Mouse (Mus musculus): ENCODE results near the gene CN725425.

Gene CN725425

DNA sequence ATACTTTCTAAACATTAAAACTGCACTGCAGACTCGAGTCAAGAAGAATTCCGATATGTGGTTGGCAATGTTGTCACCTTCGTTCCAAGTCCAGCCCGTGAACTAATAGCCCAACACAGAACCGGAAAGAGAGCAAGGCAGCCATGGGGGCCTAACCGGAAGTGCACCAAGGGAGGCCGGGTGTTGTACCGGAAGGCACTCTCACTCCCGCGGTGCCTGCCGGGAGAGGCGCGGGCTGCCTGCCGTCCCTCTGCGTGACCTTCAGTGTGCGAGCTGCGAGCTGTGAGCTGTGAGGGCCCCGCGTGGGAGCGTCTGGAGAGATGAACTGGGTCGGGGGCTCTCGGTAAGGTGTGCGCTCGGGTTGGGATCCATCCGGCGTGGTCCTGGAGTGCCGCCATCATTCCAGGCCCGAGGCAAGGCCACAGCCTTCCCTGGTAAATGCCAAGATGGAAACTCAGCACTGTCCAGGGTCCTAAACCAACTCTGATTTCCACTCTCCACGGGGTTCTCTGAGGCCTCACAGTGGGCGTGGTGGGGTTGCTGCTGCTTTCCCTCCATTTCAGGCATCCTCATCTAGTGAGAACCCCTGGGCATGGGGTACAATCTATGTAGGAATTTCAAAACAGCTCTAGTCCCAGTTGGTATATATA, at the start of gene CN725425:
TSS of gene CN725425 (plus strand) at position 239 of the 650 bp plus-strand sequence.
- DNase-seq (ENCODE audit: low read depth, low spot score): no peak

DNA sequence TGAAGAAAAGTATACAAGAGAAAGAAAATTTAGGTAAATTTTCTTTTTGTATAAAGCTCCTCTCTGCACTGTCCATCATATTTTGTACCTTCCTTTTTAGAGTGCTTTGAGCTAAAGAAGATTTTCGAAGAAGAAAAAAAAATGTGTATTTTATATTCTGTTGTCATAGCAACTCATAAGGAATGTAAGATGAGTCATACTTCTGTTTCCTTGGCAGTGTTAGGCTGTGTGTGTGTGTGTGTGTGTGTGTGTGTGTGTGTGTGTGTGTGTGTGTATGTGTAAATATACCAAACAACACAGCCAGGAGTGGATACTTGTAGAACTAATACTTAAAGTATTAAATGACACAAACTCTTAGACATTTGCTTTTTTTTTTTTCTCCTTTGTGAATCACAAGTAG, 46.7 kb upstream of the CN725425 start:
- no peak for DNase-seq (ENCODE audit: low read depth, low spot score)

DNA sequence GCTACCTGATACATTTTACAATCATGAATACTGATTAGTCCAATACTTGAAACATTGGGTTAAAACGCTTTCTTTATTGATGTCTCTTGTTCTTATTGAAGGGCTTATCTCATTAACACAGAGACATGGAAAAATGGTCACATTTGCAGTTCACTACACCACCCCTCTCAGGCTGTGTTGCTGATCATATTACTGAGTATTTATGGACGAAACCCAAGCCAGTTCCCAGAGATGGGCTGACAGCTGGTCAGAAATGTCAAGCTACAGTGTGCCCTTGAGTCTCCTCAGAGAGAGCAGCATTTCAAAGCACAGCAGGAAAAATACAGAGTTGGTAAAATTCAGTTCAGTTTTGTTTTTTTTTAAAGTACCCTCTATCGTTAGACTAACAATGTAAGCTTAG, 46.0 kb upstream of the CN725425 start:
- no peak for DNase-seq (ENCODE audit: low read depth, low spot score)

DNA sequence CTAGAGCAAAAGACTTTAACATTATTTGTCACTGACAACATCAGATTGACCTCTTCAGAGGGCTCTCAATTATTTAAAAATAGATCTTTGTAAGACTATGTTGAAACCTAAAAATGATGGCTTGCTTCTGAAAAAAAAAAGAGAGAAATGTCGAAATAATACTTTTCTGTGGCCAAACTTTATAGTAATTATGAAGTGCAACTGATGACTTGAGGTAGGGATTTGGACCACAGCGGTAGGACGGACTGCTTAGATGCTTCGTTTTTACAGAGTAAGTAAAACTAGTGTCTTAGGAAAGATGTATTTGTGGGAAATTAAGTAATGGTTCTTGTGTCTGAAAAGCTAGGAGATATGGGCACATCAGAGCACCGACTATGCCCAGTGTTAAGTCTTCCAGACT, 38.1 kb upstream of the CN725425 start:
- DNase-seq (ENCODE audit: low read depth, low spot score): no peak

DNA sequence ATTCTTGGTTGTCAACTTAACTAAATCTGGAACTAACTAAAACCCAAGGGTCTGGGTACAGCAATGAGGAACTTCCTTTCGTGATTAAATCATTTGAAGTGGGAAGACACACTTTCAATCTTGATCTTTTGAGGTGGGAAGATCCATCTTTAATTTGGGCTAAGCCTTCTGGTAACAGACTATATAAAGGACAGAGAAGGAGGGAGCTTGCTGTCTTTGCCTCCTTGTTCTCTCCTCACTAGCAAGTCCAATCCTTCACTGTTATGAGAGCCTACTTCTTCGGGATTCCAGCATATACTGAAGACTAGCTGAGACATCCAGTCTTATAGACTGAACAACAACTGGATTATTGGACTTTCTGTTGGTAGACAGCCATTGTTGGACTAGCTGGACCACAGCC, 35.8 kb upstream of the CN725425 start:
- DNase-seq (ENCODE audit: low read depth, low spot score): no peak

DNA sequence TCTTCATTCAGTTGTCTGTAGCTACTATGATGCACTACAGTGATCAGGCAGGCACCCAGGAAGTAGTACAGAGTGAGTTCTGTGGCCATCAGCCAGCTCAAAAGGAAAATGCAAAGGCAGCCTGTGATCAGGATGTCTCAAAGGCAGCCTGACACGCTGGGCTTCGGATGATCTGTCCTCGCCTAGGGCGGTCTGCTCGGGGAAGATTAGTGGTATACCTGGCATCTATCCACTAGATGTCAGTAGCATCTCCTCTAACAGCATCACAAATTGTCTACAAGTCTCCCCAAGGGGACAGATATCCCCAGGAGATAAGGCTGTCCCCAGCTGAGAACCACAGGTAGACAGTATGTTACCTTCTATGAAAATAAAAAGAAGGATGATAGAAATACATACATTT, 34.3 kb upstream of the CN725425 start:
- DNase-seq (ENCODE audit: low read depth, low spot score): no peak

DNA sequence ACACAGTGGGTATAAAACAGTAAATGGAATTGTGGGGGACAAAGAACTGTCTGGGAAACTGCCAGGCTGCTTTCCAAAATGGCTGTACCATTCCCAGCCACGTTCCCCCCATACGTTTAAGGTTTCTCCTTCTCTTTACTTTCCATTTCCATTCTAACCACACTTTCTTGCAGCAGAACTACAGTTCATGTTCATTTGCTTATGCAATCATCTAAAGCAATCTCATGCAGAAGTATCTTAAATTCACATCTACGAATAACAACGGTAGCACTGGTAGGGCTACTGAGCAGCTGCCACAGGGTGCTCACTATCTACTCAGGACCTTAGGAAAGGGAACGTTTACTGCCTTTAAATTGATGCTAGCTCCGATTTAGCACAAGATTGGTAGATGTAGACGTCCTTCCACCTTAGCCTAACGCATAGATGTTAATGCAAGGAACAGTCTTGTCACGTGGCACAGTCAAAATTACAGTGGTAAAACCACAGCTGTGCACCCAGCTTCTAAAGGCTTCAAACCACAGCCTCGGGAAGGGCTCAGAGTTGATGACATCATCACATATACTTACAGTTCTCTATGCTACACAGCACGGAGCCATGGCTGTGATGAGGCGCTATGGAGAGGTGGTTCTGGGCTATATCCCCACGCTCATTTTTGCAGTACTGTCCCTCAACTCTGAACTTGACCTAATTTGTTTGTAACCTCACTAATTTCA, 31.3 kb upstream of the CN725425 start:
- DNase-seq (ENCODE audit: low read depth, low spot score): no peak

DNA sequence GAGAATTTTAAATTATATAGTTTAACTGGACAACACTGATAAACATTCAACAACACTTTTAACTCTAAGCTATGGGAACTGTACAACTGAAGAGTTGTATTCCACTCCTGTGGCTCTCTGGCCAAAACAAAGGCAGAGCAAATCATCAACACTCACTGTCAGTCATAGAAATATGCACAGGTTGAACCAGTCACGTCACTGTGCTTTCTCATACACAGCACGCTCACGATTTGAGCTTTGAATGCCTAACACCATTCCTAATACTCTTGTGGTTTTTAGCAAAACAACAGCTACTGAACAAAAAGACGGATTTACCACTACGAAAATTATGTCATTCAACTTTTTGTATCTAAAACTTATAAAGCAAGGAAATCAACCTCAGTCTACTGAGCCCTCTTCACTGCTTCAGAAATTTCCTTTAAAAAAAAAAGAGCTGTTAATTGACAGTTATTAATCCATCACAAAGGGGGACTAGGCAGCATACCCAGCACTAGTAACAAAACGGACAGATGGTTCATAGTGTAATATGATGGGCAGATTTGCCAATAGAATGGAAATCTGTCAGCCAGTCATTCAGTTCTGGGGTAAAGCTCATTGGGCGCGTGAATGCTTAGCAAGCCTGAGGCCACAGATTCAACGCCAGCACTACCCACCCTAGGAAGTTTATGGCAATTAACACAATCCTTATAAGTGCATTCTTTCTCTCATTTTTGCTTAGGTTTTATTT, 28.5 kb upstream of the CN725425 start:
- no peak for DNase-seq (ENCODE audit: low read depth, low spot score)

DNA sequence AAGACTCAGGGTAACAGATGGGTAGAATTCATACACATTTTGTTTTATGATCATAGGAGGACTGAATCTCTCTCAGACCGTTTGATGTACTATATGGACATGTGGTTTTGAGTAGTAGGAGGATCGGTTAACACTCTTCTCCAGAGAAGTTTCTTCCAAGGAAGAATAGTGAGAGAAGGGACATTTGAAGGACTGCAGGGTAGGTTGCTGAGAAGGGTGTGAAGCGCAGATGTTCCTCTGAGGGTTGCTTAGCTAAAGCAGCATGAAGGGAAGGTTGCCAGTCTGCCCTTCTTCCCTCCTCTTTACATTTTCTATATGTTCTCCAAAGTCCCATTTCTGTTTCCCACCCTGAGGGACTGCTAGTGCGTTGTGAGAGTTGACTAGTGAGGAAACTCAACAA, 28.0 kb upstream of the CN725425 start:
- DNase-seq (ENCODE audit: low read depth, low spot score): no peak

DNA sequence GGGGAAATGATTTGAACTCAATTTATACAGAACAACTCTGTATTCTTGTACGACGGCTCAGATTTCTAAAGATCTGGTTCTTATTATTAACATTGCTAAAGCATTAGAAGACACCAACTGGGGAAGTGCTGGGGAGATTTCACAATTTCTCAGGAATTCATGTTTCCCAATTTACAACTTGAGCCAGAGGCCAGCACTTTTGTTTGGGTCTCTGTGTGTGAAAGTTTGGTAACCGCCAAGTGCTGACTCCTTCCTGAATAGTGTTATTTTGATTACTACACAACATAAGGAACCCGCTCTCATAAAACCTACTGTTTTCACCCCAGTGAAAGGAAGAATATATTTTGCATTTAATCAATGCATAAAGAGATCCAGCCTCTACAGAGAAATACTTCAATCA, 27.1 kb upstream of the CN725425 start:
- no peak for DNase-seq (ENCODE audit: low read depth, low spot score)

DNA sequence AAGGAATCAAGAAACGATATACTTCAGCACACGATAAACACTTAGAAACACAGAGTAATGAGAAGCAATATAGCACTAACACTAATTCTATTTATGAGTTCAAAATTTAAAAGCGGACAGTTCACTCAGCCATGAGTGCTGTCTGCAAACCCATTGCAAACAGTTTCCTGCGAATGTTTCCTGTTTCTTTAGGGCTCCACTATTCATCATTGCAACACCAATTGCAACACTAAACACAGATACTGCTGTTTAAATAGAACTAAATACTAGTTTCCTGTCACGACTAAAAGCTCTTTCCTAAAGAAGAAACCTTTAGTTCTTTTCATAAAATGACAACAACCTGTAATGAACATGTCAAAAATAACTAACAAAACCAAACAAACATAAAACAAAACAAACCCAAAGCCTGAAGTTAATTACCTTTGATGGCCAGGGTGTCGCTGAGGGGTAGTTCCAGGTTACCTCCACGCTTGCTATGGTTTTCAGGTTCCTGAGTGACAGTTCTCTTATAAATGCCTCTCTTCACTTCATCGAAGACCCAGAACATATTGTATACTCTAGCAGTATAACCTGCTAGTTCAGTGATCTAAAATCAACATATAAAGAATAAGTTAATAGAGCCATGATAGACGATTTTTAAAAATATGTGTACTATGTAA, 20.5 kb upstream of the CN725425 start:
- no peak for DNase-seq (ENCODE audit: low read depth, low spot score)

DNA sequence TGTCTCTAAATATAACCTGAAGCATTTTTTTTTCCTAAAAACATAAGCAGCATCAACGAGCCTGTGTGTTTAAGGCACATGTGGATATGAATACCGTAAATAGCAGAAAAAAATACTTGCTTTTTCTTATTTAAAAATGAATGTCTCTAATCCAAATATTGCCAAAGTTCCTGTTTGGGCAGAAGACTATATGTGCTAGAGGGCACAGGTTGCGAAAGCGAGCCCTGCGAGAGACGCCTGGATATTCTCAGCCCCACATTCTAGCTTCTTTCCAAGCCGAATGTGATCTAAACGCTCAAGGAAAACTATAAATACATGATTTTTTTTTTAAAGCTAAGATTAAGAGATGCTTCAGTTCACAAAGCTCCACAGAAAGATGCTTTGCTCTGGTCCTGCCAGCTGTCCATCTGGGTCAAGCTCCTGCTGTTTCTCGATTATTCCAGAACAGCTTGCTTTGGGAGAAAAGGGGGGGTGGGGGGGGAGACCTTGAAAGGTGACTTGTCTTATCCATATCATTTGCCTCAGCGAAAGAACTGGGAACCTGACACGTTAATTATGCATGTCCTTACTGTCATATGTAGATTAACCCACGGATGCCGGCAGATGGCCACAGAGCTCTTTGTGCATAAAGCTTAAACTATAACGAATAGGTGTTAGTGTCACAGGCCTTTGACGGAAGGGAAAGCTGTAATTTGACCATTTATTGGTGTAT, 19.2 kb upstream of the CN725425 start:
- no peak for DNase-seq (ENCODE audit: low read depth, low spot score)

DNA sequence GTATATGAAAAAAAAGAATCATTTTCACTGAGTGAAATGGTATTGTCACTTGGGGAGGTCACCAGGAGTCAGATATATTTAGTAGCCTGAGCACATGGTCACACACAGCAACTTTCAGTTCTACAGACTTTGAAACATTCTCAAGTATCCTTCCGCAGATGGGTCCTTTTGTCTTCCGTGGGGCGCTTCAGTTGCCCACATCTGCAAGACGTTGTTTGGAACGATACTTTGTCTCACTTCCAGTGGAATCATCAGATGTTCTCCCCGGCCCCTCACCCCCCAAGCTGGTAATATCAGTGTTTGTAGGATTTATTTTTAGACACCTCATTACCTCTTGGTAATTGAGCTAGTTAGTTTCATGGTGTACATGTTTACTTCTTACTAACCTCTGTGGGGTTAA, 12.9 kb upstream of the CN725425 start:
- no peak for DNase-seq (ENCODE audit: low read depth, low spot score)

DNA sequence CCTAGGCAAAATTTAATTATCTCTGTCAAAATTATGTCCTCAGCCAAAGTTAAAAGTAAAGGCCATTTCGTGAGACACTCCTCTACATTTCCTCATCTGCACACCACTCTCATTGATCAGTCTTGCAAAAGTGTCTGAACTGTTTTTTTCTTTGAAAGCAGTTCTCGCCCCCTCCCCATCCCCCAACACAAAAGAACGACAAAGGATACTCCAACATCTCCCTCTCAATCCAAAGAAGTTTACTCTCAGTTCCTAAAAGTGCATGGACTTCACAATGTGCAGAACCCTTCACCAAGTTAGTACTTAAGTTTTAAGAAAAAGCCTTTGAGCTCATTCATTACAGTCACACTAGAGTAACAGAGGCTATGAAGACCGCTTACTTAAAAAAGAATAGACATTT, 9.3 kb upstream of the CN725425 start:
- no peak for DNase-seq (ENCODE audit: low read depth, low spot score)

DNA sequence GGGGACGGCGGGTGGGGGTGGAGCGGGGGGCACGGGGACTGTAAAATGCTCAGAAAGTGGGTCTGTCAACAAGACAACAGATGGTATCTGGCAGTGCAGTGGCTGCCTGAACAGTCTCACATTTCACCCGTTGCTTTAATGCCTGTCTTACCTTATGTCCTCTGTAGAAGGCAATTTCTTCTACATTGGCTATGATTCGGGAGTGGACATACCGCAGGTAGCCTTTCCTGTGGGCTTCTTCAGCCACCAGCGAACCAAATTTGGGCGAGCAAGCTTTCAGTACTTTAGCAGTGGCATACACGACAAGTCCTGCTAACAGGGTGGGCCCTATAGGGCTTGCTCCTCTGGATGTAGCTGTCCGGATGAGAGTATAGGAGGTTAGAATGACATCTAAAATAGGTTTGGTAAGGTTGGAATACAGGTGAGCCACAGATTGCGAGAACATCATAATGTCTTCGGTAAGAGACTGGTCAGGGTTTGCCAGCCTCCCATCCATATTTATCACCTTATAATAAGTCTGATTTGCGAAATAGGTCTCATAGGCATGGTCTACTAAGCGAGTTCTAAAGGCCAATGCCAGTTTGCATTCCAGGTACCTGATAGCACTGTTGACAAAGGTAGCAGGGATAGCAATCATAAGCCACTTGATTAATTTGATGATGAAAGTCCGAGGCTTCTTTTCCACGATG, 8.6 kb upstream of the CN725425 start:
- DNase-seq (ENCODE audit: low read depth, low spot score): no peak

DNA sequence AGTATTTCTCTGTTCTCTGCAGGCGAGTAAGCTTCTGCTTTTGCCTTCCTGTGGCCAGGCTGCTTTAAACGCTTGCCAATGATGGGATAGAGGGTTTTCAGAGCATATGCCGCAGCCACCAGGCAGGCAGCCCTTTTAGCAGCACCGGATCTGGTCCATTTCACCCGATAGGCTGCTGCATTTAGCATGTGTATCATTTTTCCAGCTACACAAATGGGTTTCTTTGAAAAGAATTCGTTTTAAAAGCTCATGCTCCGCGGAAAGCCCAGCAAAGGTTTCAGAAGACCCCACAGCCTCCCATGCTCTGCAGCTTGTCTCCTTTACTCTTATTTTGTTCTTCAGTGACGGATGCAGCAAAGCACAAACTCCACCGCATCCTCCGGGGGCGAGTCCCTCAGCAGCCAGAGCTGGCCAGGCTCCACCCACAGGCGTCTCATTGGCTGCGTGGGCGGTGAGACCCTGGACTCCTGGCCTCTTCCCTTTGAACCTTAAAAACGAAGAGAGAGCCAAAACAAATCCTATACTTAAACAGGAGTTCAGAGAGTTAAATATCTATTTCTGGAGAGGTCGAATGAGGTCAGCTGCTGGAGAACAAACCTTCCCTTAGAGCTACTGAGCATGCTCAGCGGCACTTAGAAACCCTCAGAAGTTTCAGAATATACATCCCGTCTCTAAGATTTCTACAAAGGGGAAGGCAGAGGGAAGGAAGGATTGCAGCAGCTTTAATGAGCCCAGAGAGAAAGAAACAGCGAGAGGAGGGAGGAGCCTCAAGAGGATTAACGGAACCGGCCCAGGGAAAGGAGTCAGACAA, 7.7 kb upstream of the CN725425 start, which contains the start of gene Abcd2:
TSS of gene Abcd2 (minus strand) at position 388 of the 811 bp plus-strand sequence.
- DNase-seq (ENCODE audit: low read depth, low spot score): peak; percentile 1

DNA sequence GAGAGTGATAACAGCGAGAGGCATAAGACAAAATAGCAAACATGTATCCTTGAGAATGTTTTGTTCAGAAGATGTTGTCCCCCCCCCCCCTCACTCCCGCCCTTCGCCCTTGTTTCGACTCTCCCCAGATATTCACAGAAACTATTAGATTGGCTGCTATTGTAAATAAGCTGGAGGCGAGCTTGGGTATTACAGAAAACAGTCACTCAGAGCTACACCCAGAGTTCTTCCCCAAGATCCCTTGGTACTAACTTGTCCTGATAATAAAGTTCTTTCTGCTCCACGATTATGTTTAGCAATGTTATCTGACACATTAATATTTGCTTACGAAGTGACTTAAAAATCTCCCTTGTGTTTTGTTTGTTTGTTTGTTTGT, 7.1 kb upstream of the CN725425 start:
- no peak for DNase-seq (ENCODE audit: low read depth, low spot score)

DNA sequence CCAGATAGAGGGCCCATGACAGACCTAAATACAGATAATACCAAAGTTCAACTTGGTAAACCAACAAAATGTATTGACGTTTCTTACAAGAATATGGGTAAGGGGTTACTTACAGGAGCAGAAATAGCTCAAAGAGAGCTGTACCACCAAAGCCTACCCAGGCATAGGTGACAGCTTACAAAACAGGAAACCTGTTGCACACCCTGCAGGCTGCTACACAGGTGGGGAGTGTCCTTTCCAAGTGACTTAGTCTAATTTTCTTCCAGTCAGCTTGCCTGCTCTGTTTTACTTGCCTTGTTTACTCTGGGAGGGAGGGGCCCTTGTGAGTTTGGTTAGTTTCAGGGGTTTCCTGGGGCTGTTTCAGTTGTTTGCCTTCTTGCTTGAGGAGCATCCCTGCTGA, 1.5 kb downstream of the CN725425 start:
- DNase-seq (ENCODE audit: low read depth, low spot score): no peak

DNA sequence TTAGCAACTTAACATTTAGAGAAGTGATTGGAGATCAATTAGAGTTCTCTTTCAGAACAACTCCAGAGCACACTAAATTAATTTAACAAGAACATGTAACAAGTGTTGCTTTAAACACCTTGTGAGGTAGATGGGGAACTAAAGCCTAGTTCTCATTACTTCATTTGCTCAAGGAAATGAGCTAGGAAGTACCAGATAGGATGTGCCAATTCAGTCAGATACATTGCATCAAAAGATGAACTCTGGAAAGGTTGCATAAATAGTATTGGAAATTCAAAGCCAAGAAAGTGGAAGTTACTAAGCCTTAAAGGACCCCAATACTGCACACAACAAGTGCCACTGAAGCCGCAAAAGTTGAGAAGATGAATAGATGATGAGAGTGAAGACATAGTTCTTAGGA, 3.2 kb downstream of the CN725425 start:
- no peak for DNase-seq (ENCODE audit: low read depth, low spot score)

DNA sequence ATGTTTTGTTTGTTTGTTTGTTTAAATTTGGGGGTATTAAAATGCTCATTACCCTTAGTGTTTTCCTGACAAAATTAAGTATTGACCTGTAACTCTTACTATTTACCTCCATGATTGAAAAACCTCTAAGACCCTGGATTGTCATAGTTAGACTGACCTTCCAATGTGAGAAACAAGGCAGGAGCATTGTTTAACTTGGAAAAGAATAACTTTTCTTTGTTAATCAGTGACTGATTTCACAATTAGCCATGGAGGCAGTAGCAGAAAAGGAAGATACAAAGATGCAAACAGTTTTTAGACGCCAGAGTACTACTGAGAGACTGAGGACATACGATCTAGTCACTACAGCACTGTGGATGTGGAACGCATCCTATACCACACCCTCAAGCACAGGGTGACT, 4.2 kb downstream of the CN725425 start:
- DNase-seq (ENCODE audit: low read depth, low spot score): no peak

All from c-Kit-negative CD71-positive TER-119-positive erythroid progenitor cells, embryonic 14.5 days (primary cell).